In genomic region chr2:35660953-35661374, GRCm38 (mm10) we compare ENCODE assay signal across 8 mouse cellular contexts.
DNase-seq lines count a peak whose midpoint lies in the region; ATAC-seq and TF ChIP-seq lines count a peak whose summit lies in the region.

No protein-coding gene starts in this region.

- no peaks in the 10 kb centered on the region for H3K27me3 ChIP-seq in embryonic facial prominence, embryonic 15.5 days
- no peaks in the 10 kb centered on the region for H3K27me3 ChIP-seq in lung, embryonic 15.5 days

- under 1% methylated on average over 31 of the region's 47 CpGs for WGBS in embryonic facial prominence, embryonic 15.5 days
- WGBS in lung, embryonic 15.5 days: under 1% methylated on average over 37 of the region's 47 CpGs

- peak overlapping the region; percentile 84 for H3K4me2 ChIP-seq in embryonic facial prominence, embryonic 15.5 days (replicated peaks)
- peak overlapping the region; percentile 92 for H3K4me2 ChIP-seq in lung, embryonic 15.5 days

- peaks cover 69% of the 10 kb centered on the region for H3K4me1 ChIP-seq in embryonic facial prominence, embryonic 15.5 days
- peaks cover 64% of the 10 kb centered on the region for H3K4me1 ChIP-seq in lung, embryonic 15.5 days

- H3K36me3 ChIP-seq in embryonic facial prominence, embryonic 15.5 days: no peaks in the 10 kb centered on the region
- no peaks in the 10 kb centered on the region for H3K36me3 ChIP-seq in lung, embryonic 15.5 days

- ATAC-seq in embryonic facial prominence, embryonic 15.5 days (ENCODE audit: insufficient number of reproducible peaks, low FRiP score, low TSS enrichment, low read depth): peak; percentile 82
- peak; percentile 73 for ATAC-seq in lung, embryonic 15.5 days (ENCODE audit: borderline replicate concordance, extremely low read depth, low FRiP score, low TSS enrichment)

- peak overlapping the region; percentile 75 for H3K4me3 ChIP-seq in embryonic facial prominence, embryonic 15.5 days (replicated peaks)
- H3K4me3 ChIP-seq in layer of hippocampus, adult 2 months: peak overlapping the region; percentile 50
- H3K4me3 ChIP-seq in lung, embryonic 15.5 days: peak overlapping the region; percentile 89

- TF ChIP-seq CTCF in layer of hippocampus, adult 2 months (conservative IDR thresholded peaks at IDR 0.05): no peak

- DNase-seq in heart, adult 18-20 months: peak; percentile 67 to 77
- DNase-seq in heart, adult 11 months: no peak
- DNase-seq in heart, postnatal 10 days: peak; percentile 72 to 82
- peak; percentile 41 to 78 for DNase-seq in layer of hippocampus, adult 2 months (ENCODE audit: low spot score in 2 of 2)
- peak; percentile 65 for DNase-seq in ovary, postnatal 10 days (ENCODE audit: low spot score)
- DNase-seq in thymus, postnatal 36 days: peak; percentile 66 to 70

- H3K9me3 ChIP-seq in embryonic facial prominence, embryonic 15.5 days (replicated peaks): no peaks in the 10 kb centered on the region
- no peaks in the 10 kb centered on the region for H3K9me3 ChIP-seq in lung, embryonic 15.5 days

- intact Hi-C loops in heart, postnatal 10 days (cut with DNase I): no loop called here

- peak overlapping the region; percentile 12; the same call in 1 of the 2 replicates for H3K27ac ChIP-seq in embryonic facial prominence, embryonic 15.5 days (replicated peaks)
- H3K27ac ChIP-seq in layer of hippocampus, adult 2 months: peak overlapping the region; percentile 43
- peak overlapping the region; percentile 88 for H3K27ac ChIP-seq in lung, embryonic 15.5 days

- peak overlapping the region; percentile 77; the same call in 1 of the 2 replicates for H3K9ac ChIP-seq in embryonic facial prominence, embryonic 15.5 days
- H3K9ac ChIP-seq in lung, embryonic 15.5 days: peak overlapping the region; percentile 92; the same call in 1 of the 2 replicates

Comparison
In these comparisons a context has a peak if more than half of its experiments do, and no peak if none do; other contexts are left out.
1. H3K27ac ChIP-seq: peak in every context shown above with its lines; median percentile 88 in lung, embryonic 15.5 days; 43 in layer of hippocampus, adult 2 months; 12 in embryonic facial prominence, embryonic 15.5 days.